Mouse (Mus musculus): ENCODE measurements around the gene 1700056E22Rik. TPM values are rescaled to one million over a fixed set of nuclear protein-coding genes. Genes with fewer than 3 reads are reported as not detected.

The 1700056E22Rik gene
- polyA plus RNA-seq (2015; fragmentation: Nextera tagmentation; extraction: Ambion mirVana): 1.3 TPM in 2 replicates

- Histone ChIP-seq H3K4me1 (replicated peaks) (peaks cover 32% of the 10 kb centered on the region), H3K36me3 (no peaks in the 10 kb centered on the region)
- under 1% methylated on average over 38 of the region's 38 CpGs for WGBS
Measured at GRCm38 (mm10) chr1:184034011-184034557, at the start of gene 1700056E22Rik. Gene 1700056E22Rik (minus strand): TSS chr1:184034301.

GRCm38 (mm10) chr1:184083166-184083565, 49.1 kb upstream of the 1700056E22Rik start:
- 90% methylated on average over 7 of the region's 7 CpGs for WGBS
- Histone ChIP-seq H3K27me3 (no peaks in the 10 kb centered on the region), H3K4me2 (no peak overlapping the region), H3K27ac (no peak overlapping the region), H3K36me3 (no peaks in the 10 kb centered on the region), H3K9me3 (no peaks in the 10 kb centered on the region), H3K4me3 (no peak overlapping the region), H3K9ac (no peak overlapping the region), H3K4me1 (replicated peaks) (no peaks in the 10 kb centered on the region)
- ATAC-seq (ENCODE audit: low FRiP score): no peak

More at GRCm38 (mm10) chr1:184034011-184034557, at the start of gene 1700056E22Rik:
- peak within 1 kb of the TSS; percentile 95 for H3K27ac ChIP-seq
- peak; percentile 99 for ATAC-seq (ENCODE audit: low FRiP score)
- peak within 1 kb of the TSS; percentile 71 for H3K4me3 ChIP-seq
- H3K27me3 ChIP-seq: no peaks in the 10 kb centered on the region
- H3K9me3 ChIP-seq: no peaks in the 10 kb centered on the region
- H3K4me2 ChIP-seq: peak within 1 kb of the TSS; percentile 86
- H3K9ac ChIP-seq: peak within 1 kb of the TSS; percentile 88

GRCm38 (mm10) chr1:184082661-184083060, 48.6 kb upstream of the 1700056E22Rik start:
- Histone ChIP-seq H3K27me3 (no peaks in the 10 kb centered on the region), H3K9ac (no peak overlapping the region), H3K9me3 (no peaks in the 10 kb centered on the region), H3K27ac (no peak overlapping the region), H3K4me2 (no peak overlapping the region), H3K36me3 (no peaks in the 10 kb centered on the region), H3K4me3 (no peak overlapping the region), H3K4me1 (replicated peaks) (no peaks in the 10 kb centered on the region)
- ATAC-seq (ENCODE audit: low FRiP score): no peak
- WGBS: 79% methylated on average over 3 of the region's 3 CpGs

GRCm38 (mm10) chr1:184079304-184079703, 45.2 kb upstream of the 1700056E22Rik start:
- Histone ChIP-seq H3K9me3 (no peaks in the 10 kb centered on the region), H3K27me3 (no peaks in the 10 kb centered on the region), H3K27ac (no peak overlapping the region), H3K4me1 (replicated peaks) (no peaks in the 10 kb centered on the region), H3K4me2 (no peak overlapping the region), H3K9ac (no peak overlapping the region), H3K4me3 (no peak overlapping the region), H3K36me3 (peaks cover under 1% of the 10 kb centered on the region)
- WGBS: 93% methylated on average over 3 of the region's 3 CpGs
- no peak for ATAC-seq (ENCODE audit: low FRiP score)

GRCm38 (mm10) chr1:184076756-184077155, 42.7 kb upstream of the 1700056E22Rik start:
- ATAC-seq (ENCODE audit: low FRiP score): no peak

GRCm38 (mm10) chr1:184076065-184076464, 42.0 kb upstream of the 1700056E22Rik start:
- WGBS: 90% methylated on average over 6 of the region's 6 CpGs
- no peaks in the 10 kb centered on the region for H3K9me3 ChIP-seq
- H3K9ac ChIP-seq: no peak overlapping the region
- no peaks in the 10 kb centered on the region for H3K4me1 ChIP-seq (replicated peaks)
- no peak for ATAC-seq (ENCODE audit: low FRiP score)
- no peak overlapping the region for H3K4me3 ChIP-seq
- H3K27ac ChIP-seq: no peak overlapping the region
- H3K27me3 ChIP-seq: no peaks in the 10 kb centered on the region
- peaks cover 13% of the 10 kb centered on the region for H3K36me3 ChIP-seq
- no peak overlapping the region for H3K4me2 ChIP-seq

More at GRCm38 (mm10) chr1:184076756-184077155, 42.7 kb upstream of the 1700056E22Rik start:
- Histone ChIP-seq H3K4me1 (replicated peaks) (no peaks in the 10 kb centered on the region), H3K9me3 (no peaks in the 10 kb centered on the region), H3K27ac (no peak overlapping the region), H3K4me3 (no peak overlapping the region), H3K9ac (no peak overlapping the region), H3K4me2 (no peak overlapping the region), H3K36me3 (peaks cover 13% of the 10 kb centered on the region), H3K27me3 (no peaks in the 10 kb centered on the region)
- 80% methylated on average over 2 of the region's 2 CpGs for WGBS

GRCm38 (mm10) chr1:184068971-184069370, 34.9 kb upstream of the 1700056E22Rik start:
- 99% methylated on average over 12 of the region's 12 CpGs for WGBS
- H3K4me1 ChIP-seq (replicated peaks): peaks cover 18% of the 10 kb centered on the region
- H3K27me3 ChIP-seq: no peaks in the 10 kb centered on the region
- H3K36me3 ChIP-seq: peaks cover 21% of the 10 kb centered on the region
- no peak for ATAC-seq (ENCODE audit: low FRiP score)
- H3K27ac ChIP-seq: no peak overlapping the region
- no peak overlapping the region for H3K4me3 ChIP-seq
- no peak overlapping the region for H3K9ac ChIP-seq
- H3K9me3 ChIP-seq: no peaks in the 10 kb centered on the region
- no peak overlapping the region for H3K4me2 ChIP-seq

- no peak for ATAC-seq (ENCODE audit: low FRiP score)
Measured at GRCm38 (mm10) chr1:184067704-184068558, 33.8 kb upstream of the 1700056E22Rik start.

GRCm38 (mm10) chr1:184066460-184067287, 32.6 kb upstream of the 1700056E22Rik start:
- H3K4me1 ChIP-seq (replicated peaks): peaks cover 18% of the 10 kb centered on the region
- H3K9ac ChIP-seq: no peak overlapping the region
- ATAC-seq (ENCODE audit: low FRiP score): peak; percentile 72; the same call in 1 of the 2 replicates
- H3K36me3 ChIP-seq: peaks cover 12% of the 10 kb centered on the region
- H3K9me3 ChIP-seq: no peaks in the 10 kb centered on the region
- H3K27ac ChIP-seq: peak overlapping the region; percentile 66
- no peak overlapping the region for H3K4me3 ChIP-seq
- no peaks in the 10 kb centered on the region for H3K27me3 ChIP-seq
- H3K4me2 ChIP-seq: no peak overlapping the region
- WGBS: 49% methylated on average over 11 of the region's 11 CpGs

More at GRCm38 (mm10) chr1:184067704-184068558, 33.8 kb upstream of the 1700056E22Rik start:
- peaks cover 15% of the 10 kb centered on the region for H3K36me3 ChIP-seq
- H3K4me3 ChIP-seq: no peak overlapping the region
- no peaks in the 10 kb centered on the region for H3K27me3 ChIP-seq
- peaks cover 18% of the 10 kb centered on the region for H3K4me1 ChIP-seq (replicated peaks)
- H3K27ac ChIP-seq: no peak overlapping the region
- H3K9ac ChIP-seq: no peak overlapping the region
- no peak overlapping the region for H3K4me2 ChIP-seq
- no peaks in the 10 kb centered on the region for H3K9me3 ChIP-seq
- 94% methylated on average over 18 of the region's 18 CpGs for WGBS

- WGBS: 53% methylated on average over 13 of the region's 13 CpGs
- Histone ChIP-seq H3K36me3 (peaks cover 10% of the 10 kb centered on the region), H3K4me1 (replicated peaks) (peaks cover 18% of the 10 kb centered on the region), H3K9me3 (no peaks in the 10 kb centered on the region), H3K4me3 (no peak overlapping the region), H3K27me3 (no peaks in the 10 kb centered on the region), H3K4me2 (no peak overlapping the region), H3K27ac (peak overlapping the region; percentile 66; the same call in 1 of the 2 replicates), H3K9ac (no peak overlapping the region)
- ATAC-seq (ENCODE audit: low FRiP score): peak; percentile 71
Measured at GRCm38 (mm10) chr1:184065589-184066361, 31.7 kb upstream of the 1700056E22Rik start.

GRCm38 (mm10) chr1:184064306-184064705, 30.2 kb upstream of the 1700056E22Rik start:
- Histone ChIP-seq H3K4me2 (no peak overlapping the region), H3K27ac (no peak overlapping the region)

More at GRCm38 (mm10) chr1:184064306-184064705, 30.2 kb upstream of the 1700056E22Rik start:
- peaks cover 5% of the 10 kb centered on the region for H3K36me3 ChIP-seq
- 80% methylated on average over 7 of the region's 7 CpGs for WGBS
- H3K4me3 ChIP-seq: no peak overlapping the region
- no peak for ATAC-seq (ENCODE audit: low FRiP score)
- no peak overlapping the region for H3K9ac ChIP-seq
- H3K4me1 ChIP-seq (replicated peaks): peaks cover 18% of the 10 kb centered on the region
- no peaks in the 10 kb centered on the region for H3K9me3 ChIP-seq
- no peaks in the 10 kb centered on the region for H3K27me3 ChIP-seq

All from hindbrain, embryonic 13.5 days (tissue).